Mouse (Mus musculus) heart, postnatal 0 days (tissue): ENCODE measurements at regions not wholly inside any gene's neighbourhood (a gene's known extent, or its start where the extent isn't known, plus 50 kb on each side); places are given as distances from the start of the nearest gene placed in this dataset.

ENCODE experiments used
- CTCF ChIP-seq: IDR thresholded peaks from 2 replicates; pipeline ENCODE4 v1.5.1; 2016; ENCODE audit warnings: antibody characterized with exemption, control low read depth, low read depth
- EP300 ChIP-seq: IDR thresholded peaks from 2 replicates; pipeline ENCODE4 v1.6.1; 2016; ENCODE audit warnings: antibody characterized with exemption, low read depth

DNA sequence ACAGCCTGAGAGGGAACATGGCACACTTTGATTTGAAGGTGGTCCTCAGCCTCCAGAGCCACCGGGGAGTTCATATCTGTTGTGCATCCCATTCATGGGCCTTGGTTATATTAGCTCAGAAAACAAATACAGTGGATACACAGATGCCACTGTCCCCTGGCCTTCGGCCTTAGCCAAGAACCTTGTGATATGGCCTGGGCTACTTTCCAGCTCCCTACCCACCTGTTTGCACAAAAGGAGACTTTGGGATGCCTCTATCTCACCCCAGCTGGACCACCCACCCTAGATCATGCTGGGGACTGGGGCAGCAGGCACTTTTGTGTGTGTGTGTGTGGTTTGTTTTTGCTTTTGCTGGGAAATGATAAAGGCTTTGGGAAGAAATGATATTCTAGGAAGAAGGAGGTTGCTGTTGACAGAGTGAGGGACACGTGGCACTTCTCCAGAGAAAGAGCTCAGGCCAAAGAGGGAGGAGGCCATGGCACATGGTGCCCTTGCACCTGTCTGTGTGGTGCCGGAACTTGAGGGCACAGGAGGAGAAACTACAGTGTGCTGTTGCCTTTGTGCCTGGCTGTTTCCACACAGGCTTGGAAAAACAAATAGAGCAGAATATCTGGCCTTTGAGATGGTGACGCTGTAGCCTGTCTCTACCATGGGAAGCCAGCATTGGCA, 135.6 kb upstream of the Id2 start:
- TF ChIP-seq EP300 (no peak), CTCF (no peak)
